Comparison of ENCODE assay signal across 9 mouse cellular contexts in the genomic region with DNA sequence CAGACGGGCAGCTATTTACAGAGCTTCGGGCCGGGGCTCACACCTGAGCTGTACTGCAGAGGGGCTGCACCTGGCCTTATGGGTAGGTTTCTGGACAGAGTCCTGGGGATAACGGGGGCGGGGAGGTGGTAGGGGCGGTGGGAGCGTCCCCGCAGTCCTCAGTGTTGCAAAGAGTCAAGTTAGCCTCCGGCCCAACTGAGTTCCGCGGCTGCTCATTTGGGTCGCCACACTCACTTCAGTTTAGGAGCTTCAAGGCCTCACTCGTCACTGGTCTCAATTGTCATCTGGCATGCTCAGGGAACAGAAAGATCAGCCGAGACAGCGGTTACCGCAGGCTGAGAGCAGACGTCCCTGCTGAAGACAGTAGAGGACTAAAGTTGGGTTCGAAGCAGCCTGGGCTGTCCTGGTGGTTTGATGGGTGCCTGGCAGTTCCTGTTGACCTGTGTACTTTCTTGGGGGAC.
DNase-seq lines count a peak whose midpoint lies in the region; ATAC-seq and TF ChIP-seq lines count a peak whose summit lies in the region.
"Had no signal": no experiment of that assay in that cellular context is flagged by ENCODE, and none has a peak within 500 bp of the region (broad histone marks: within the 10 kb centered on the region; RNA-seq: fewer than 3 reads in every experiment).

No protein-coding gene starts in this region.

- intact Hi-C loops in heart, adult 2 months (cut with DNase I) = no loop called here

- no peaks in the 10 kb centered on the region for H3K9me3 ChIP-seq in MEL (replicated peaks; ENCODE audit: insufficient read depth, low read length)
- H3K9me3 ChIP-seq in forebrain, embryonic 13.5 days (replicated peaks) = no peaks in the 10 kb centered on the region
- no peaks in the 10 kb centered on the region for H3K9me3 ChIP-seq in liver, embryonic 13.5 days (replicated peaks)
- H3K9me3 ChIP-seq: G1E had no signal

- no peak for TF ChIP-seq EP300 in heart, adult 2 months (IDR thresholded peaks at IDR 0.05; ENCODE audit: insufficient read depth, low read depth, low read length)
- no peak for TF ChIP-seq EP300 in MEL (IDR thresholded peaks at IDR 0.05; ENCODE audit: low read depth in 1 of 2, low read length in 2 of 2)

- peak overlapping the region; percentile 62 for H3K4me2 ChIP-seq in forebrain, embryonic 13.5 days
- H3K4me2 ChIP-seq in liver, embryonic 13.5 days = peak overlapping the region; percentile 94

- no peak overlapping the region for H3K27ac ChIP-seq in heart, adult 2 months
- peak overlapping the region; percentile 73 for H3K27ac ChIP-seq in MEL (ENCODE audit: control insufficient read depth, low read depth, low read length)
- peak overlapping the region; percentile 92 for H3K27ac ChIP-seq in forebrain, embryonic 13.5 days
- H3K27ac ChIP-seq in liver, embryonic 13.5 days = peak overlapping the region; percentile 83

- ATAC-seq in forebrain, embryonic 13.5 days = peak; percentile 50
- peak; percentile 17; the same call in 1 of the 2 replicates for ATAC-seq in liver, embryonic 13.5 days (ENCODE audit: low read depth)

- H3K36me3 ChIP-seq in heart, adult 2 months (ENCODE audit: control insufficient read depth, insufficient read depth, low read length) = no peaks in the 10 kb centered on the region; the same call in 1 of the 2 replicates
- H3K36me3 ChIP-seq in MEL (ENCODE audit: control insufficient read depth in 1 of 2, insufficient read depth in 2 of 2, low read length in 2 of 2) = peaks cover 0 to 13% of the 10 kb centered on the region in 2 experiments; a peak in 3 of 4 replicates
- peaks cover 25% of the 10 kb centered on the region for H3K36me3 ChIP-seq in forebrain, embryonic 13.5 days (ENCODE audit: poor library complexity, severe bottlenecking)
- H3K36me3 ChIP-seq in liver, embryonic 13.5 days = peaks cover 17% of the 10 kb centered on the region
- peaks cover 3% of the 10 kb centered on the region for H3K36me3 ChIP-seq in splenic B cell, adult 2 months (ENCODE audit: control insufficient read depth, insufficient read depth, low read length, poor library complexity, severe bottlenecking)
- H3K36me3 ChIP-seq: G1E had no signal

- DNase-seq in heart, adult 2 months = no peak
- DNase-seq in heart, postnatal 4 days = no peak
- DNase-seq in MEL (ENCODE audit: low read depth, low spot score) = peak; percentile 67
- no peak for DNase-seq in liver, embryonic 13.5 days
- peak; percentile 48 for DNase-seq in splenic B cell, adult 2 months (ENCODE audit: low read depth, low spot score)
- no peak for DNase-seq in ovary, adult 18-20 months (ENCODE audit: low spot score)
- no peak for DNase-seq in urinary bladder, postnatal 4 days (ENCODE audit: low spot score in 2 of 2)

- 0 out of 2 replicates have a peak overlapping the region, but pooled peaks have one; percentile 14 for H3K4me3 ChIP-seq in heart, adult 2 months
- H3K4me3 ChIP-seq in MEL (ENCODE audit: control insufficient read depth in 1 of 2, insufficient read depth in 1 of 2, low read depth in 2 of 2, low read length in 2 of 2) = peak overlapping the region; percentile 49 to 63
- H3K4me3 ChIP-seq in forebrain, embryonic 13.5 days = peak overlapping the region; percentile 55
- peak overlapping the region; percentile 66 for H3K4me3 ChIP-seq in liver, embryonic 13.5 days (replicated peaks)

- no peaks in the 10 kb centered on the region for H3K79me2 ChIP-seq in heart, adult 2 months (replicated peaks; ENCODE audit: control insufficient read depth, insufficient read depth, low read length)
- H3K79me2 ChIP-seq in MEL (ENCODE audit: control insufficient read depth, insufficient read depth, low read length, poor library complexity) = peaks cover 2% of the 10 kb centered on the region; the same call in 1 of the 2 replicates

- no peak for TF ChIP-seq POLR2A in heart, adult 2 months (IDR thresholded peaks at IDR 0.05; ENCODE audit: insufficient read depth, low read depth, low read length)
- no peak for TF ChIP-seq POLR2A in MEL (IDR thresholded peaks at IDR 0.05; ENCODE audit: control insufficient read depth in 1 of 2, insufficient read depth in 1 of 2, low read depth in 1 of 2, low read length in 2 of 2, poor library complexity in 1 of 2)

- TF ChIP-seq RAD21 in MEL (IDR thresholded peaks at IDR 0.05; ENCODE audit: low read depth, low read length) = no peak

- no peak for TF ChIP-seq CTCF in heart, adult 2 months (IDR thresholded peaks at IDR 0.05)
- no peak for TF ChIP-seq CTCF in MEL (IDR thresholded peaks at IDR 0.05 in 2 of 3, conservative IDR thresholded peaks at IDR 0.05 in 1 of 3; ENCODE audit: control insufficient read depth in 1 of 3, insufficient read depth in 1 of 3, low read depth in 2 of 3, low read length in 3 of 3, poor library complexity in 1 of 3, severe bottlenecking in 1 of 3)

- H3K4me1 ChIP-seq in heart, adult 2 months (ENCODE audit: control insufficient read depth, insufficient read depth, low read length) = peaks cover 16% of the 10 kb centered on the region
- peaks cover 2 to 18% of the 10 kb centered on the region in 2 experiments; a peak in 3 of 4 replicates for H3K4me1 ChIP-seq in MEL (ENCODE audit: control insufficient read depth in 1 of 2, insufficient read depth in 2 of 2, low read length in 2 of 2)
- H3K4me1 ChIP-seq in forebrain, embryonic 13.5 days = peaks cover 74% of the 10 kb centered on the region
- peaks cover 78% of the 10 kb centered on the region for H3K4me1 ChIP-seq in liver, embryonic 13.5 days (replicated peaks)

- H3K27me3 ChIP-seq in heart, adult 2 months (ENCODE audit: control insufficient read depth, insufficient read depth, low read length) = no peaks in the 10 kb centered on the region
- H3K27me3 ChIP-seq in MEL (ENCODE audit: control insufficient read depth in 1 of 2, insufficient read depth in 2 of 2, low read length in 2 of 2) = no peaks in the 10 kb centered on the region
- no peaks in the 10 kb centered on the region for H3K27me3 ChIP-seq in forebrain, embryonic 13.5 days
- no peaks in the 10 kb centered on the region for H3K27me3 ChIP-seq in liver, embryonic 13.5 days
- no peaks in the 10 kb centered on the region for H3K27me3 ChIP-seq in splenic B cell, adult 2 months (ENCODE audit: control insufficient read depth, insufficient read depth, low read length, poor library complexity, severe bottlenecking)

- no peak overlapping the region for H3K9ac ChIP-seq in heart, adult 2 months (ENCODE audit: low read depth, low read length)
- peak overlapping the region; percentile 66 for H3K9ac ChIP-seq in MEL (ENCODE audit: control insufficient read depth, low read depth, low read length, poor library complexity, severe bottlenecking)
- peak overlapping the region; percentile 74 for H3K9ac ChIP-seq in forebrain, embryonic 13.5 days
- peak overlapping the region; percentile 72 for H3K9ac ChIP-seq in liver, embryonic 13.5 days

- 27% methylated on average over 17 of the region's 18 CpGs for WGBS in heart, adult 2 months
- 2% methylated on average over 17 of the region's 18 CpGs for WGBS in forebrain, embryonic 13.5 days
- WGBS in liver, embryonic 13.5 days (ENCODE audit: insufficient replicate concordance) = under 1% methylated on average over 18 of the region's 18 CpGs

TF ChIP-seq in MEL, 35 proteins besides CTCF, POLR2A, EP300 and RAD21:
- TF ChIP-seq UBTF (IDR thresholded peaks at IDR 0.05; ENCODE audit: borderline replicate concordance, insufficient read depth, low read depth, low read length) = no peak
- no peak for TF ChIP-seq GABPA (IDR thresholded peaks at IDR 0.05; ENCODE audit: low read depth, low read length)
- no peak for TF ChIP-seq MXI1 (IDR thresholded peaks at IDR 0.05; ENCODE audit: low read depth, low read length)
- TF ChIP-seq SMC3 (IDR thresholded peaks at IDR 0.05; ENCODE audit: low read depth, low read length) = no peak
- TF ChIP-seq MYB (IDR thresholded peaks at IDR 0.05; ENCODE audit: low read depth, low read length) = no peak
- 0 out of 2 replicates have a peak, but pooled peaks have one; percentile 13 for TF ChIP-seq NRF1 (IDR thresholded peaks at IDR 0.05; ENCODE audit: insufficient read depth, low read depth, low read length, poor library complexity, severe bottlenecking)
- no peak for TF ChIP-seq E2F4 (IDR thresholded peaks at IDR 0.05; ENCODE audit: borderline replicate concordance, low read depth, low read length)
- TF ChIP-seq KAT2A (conservative IDR thresholded peaks at IDR 0.05; ENCODE audit: low read depth, low read length) = no peak

Comparison
In these comparisons a context has a peak if more than half of its experiments do, and no peak if none do; other contexts are left out.
1. DNase-seq: peak in MEL (single experiment) and splenic B cell, adult 2 months (single experiment); none in heart, adult 2 months (0 of 2), heart, postnatal 4 days (single experiment), liver, embryonic 13.5 days (single experiment), ovary, adult 18-20 months (single experiment) and urinary bladder, postnatal 4 days (0 of 2).
2. H3K4me3 ChIP-seq: peak in every context shown above with its lines; median percentile 66 in liver, embryonic 13.5 days; 56 in MEL; 55 in forebrain, embryonic 13.5 days; 14 in heart, adult 2 months.